In genomic region chr12:16875269-16875668, GRCm38 (mm10) we compare ENCODE assay signal across 10 mouse cellular contexts. TPM values are rescaled to one million over a fixed set of nuclear protein-coding genes. Genes with fewer than 3 reads are reported as not detected.
A peak's percentile ranks its signal among the peaks of the same experiment; 100 is the strongest.
DNase-seq lines count a peak whose midpoint lies in the region; ATAC-seq and TF ChIP-seq lines count a peak whose summit lies in the region.
"Had no signal": no experiment of that assay in that cellular context is flagged by ENCODE, and none has a peak within 500 bp of the region (broad histone marks: within the 10 kb centered on the region; RNA-seq: fewer than 3 reads in every experiment).

No protein-coding gene starts in this region.

- H3K4me1 ChIP-seq in bone marrow, adult 2 months (ENCODE audit: control insufficient read depth, insufficient read depth, low read length), result peaks cover 7% of the 10 kb centered on the region
- peaks cover 0 to 44% of the 10 kb centered on the region in 2 experiments; a peak in 3 of 4 replicates for H3K4me1 ChIP-seq in liver, embryonic 14.5 days (replicated peaks; ENCODE audit: control insufficient read depth in 2 of 2, insufficient read depth in 2 of 2, low read length in 1 of 2)

- peak; percentile 22 for DNase-seq in heart, postnatal 4 days
- no peak for DNase-seq in heart, postnatal 25 days (ENCODE audit: low spot score)
- peak in 1 of 3 experiments; percentile 24 for DNase-seq in liver, embryonic 14.5 days (ENCODE audit: low read depth in 3 of 3, low spot score in 3 of 3)
- peak; percentile 14 for DNase-seq in naive thymus-derived CD4-positive, alpha-beta T cell, adult 2 months (ENCODE audit: low read depth)
- no peak for DNase-seq in ovary, adult 18-20 months (ENCODE audit: low spot score)
- no peak for DNase-seq in thymus, postnatal 10 days (ENCODE audit: low spot score in 2 of 2)
- DNase-seq in left cerebral cortex, postnatal 36 days (ENCODE audit: low spot score in 2 of 2), result no peak
- DNase-seq: cerebellum, adult 18-20 months; midbrain, embryonic 14.5 days had no signal

- WGBS in bone marrow, adult 2 months, result 4% methylated on average over 4 of the region's 4 CpGs
- WGBS in liver, embryonic 14.5 days (ENCODE audit: insufficient replicate concordance), result 4% methylated on average over 4 of the region's 4 CpGs

- H3K9me3 ChIP-seq in liver, embryonic 14.5 days (ENCODE audit: control insufficient read depth, low read length), result no peaks in the 10 kb centered on the region

- intact Hi-C loops in heart, postnatal 25 days (cut with DNase I), result no loop called here
- intact Hi-C loops in left cerebral cortex, postnatal 36 days (cut with DNase I), result no loop called here

- TF ChIP-seq CTCF in bone marrow, adult 2 months (IDR thresholded peaks at IDR 0.05; ENCODE audit: control insufficient read depth, insufficient read depth, low read length), result no peak
- no peak for TF ChIP-seq CTCF in liver, embryonic 14.5 days (IDR thresholded peaks at IDR 0.05; ENCODE audit: low read depth)

- no peak for TF ChIP-seq POLR2A in bone marrow, adult 2 months (IDR thresholded peaks at IDR 0.05; ENCODE audit: borderline replicate concordance, control insufficient read depth, low read depth, low read length)

- H3K27me3 ChIP-seq in liver, embryonic 14.5 days (ENCODE audit: control insufficient read depth, insufficient read depth, low read length), result no peaks in the 10 kb centered on the region

- H3K36me3 ChIP-seq in liver, embryonic 14.5 days (replicated peaks; ENCODE audit: control insufficient read depth, insufficient read depth, low read depth), result no peaks in the 10 kb centered on the region

- no peak overlapping the region for H3K9ac ChIP-seq in liver, embryonic 14.5 days (replicated peaks)

- TF ChIP-seq EP300 in liver, embryonic 14.5 days (IDR thresholded peaks at IDR 0.05; ENCODE audit: low read depth), result no peak

- peak overlapping the region; percentile 47; the same call in 1 of the 2 replicates for H3K27ac ChIP-seq in bone marrow, adult 2 months (ENCODE audit: control insufficient read depth, insufficient read depth, low read depth, low read length, poor library complexity)
- H3K27ac ChIP-seq in liver, embryonic 14.5 days, result no peak overlapping the region

- ATAC-seq in liver, embryonic 14.5 days (ENCODE audit: insufficient read depth), result peak; percentile 27; the same call in 1 of the 2 replicates

- no peak overlapping the region for H3K4me3 ChIP-seq in bone marrow, adult 2 months (replicated peaks; ENCODE audit: control insufficient read depth, low read depth, low read length)
- no peak overlapping the region for H3K4me3 ChIP-seq in liver, embryonic 14.5 days (ENCODE audit: insufficient read depth in 1 of 2, low read depth in 2 of 2, low read length in 2 of 2)

- H3K4me2 ChIP-seq in liver, embryonic 14.5 days (ENCODE audit: low read depth), result no peak overlapping the region

RNA-seq across cellular contexts. Expression of gene Rock2, which starts 19.4 kb away (rescaled TPM):
- 10 to 100 TPM; 93.4 to 98.4 TPM for total RNA-seq in heart, postnatal 4 days (2021)
- 10 to 100 TPM; 72.8 to 84.7 TPM for total RNA-seq in heart, postnatal 25 days (2021)
- 16.7 and 24.1 TPM in 2 replicates for polyA plus RNA-seq in bone marrow, adult 2 months (2011; ENCODE audit: insufficient read depth, insufficient read length, low replicate concordance, missing spikeins)
- 3.7 and 5.7 TPM in 2 replicates for polyA plus RNA-seq in liver, embryonic 14.5 days (2012; rRNA removed)
- polyA plus RNA-seq in liver, embryonic 14.5 days (2014; fragmentation: Nextera tagmentation; extraction: Ambion mirVana), result 5.1 and 6.6 TPM in 2 replicates
- 100 to 1,000 TPM; 122 to 152 TPM for total RNA-seq in left cerebral cortex, postnatal 36 days (2021)

Comparison
In these comparisons a context has a peak if more than half of its experiments do, and no peak if none do; other contexts are left out.
1. DNase-seq: peak in heart, postnatal 4 days (single experiment) and naive thymus-derived CD4-positive, alpha-beta T cell, adult 2 months (single experiment); none in heart, postnatal 25 days (single experiment), ovary, adult 18-20 months (single experiment), thymus, postnatal 10 days (0 of 2) and left cerebral cortex, postnatal 36 days (0 of 2).